Mouse (Mus musculus): ENCODE data around the gene Mall. TPM values are rescaled to one million over a fixed set of nuclear protein-coding genes. Genes with fewer than 3 reads are reported as not detected.
A peak's percentile ranks its signal among the peaks of the same experiment; 100 is the strongest.

Mall gene
- 1 to 10 TPM in 1 of 2 experiments, under 1 TPM in 1; 0.80 to 1.2 TPM for total RNA-seq (2021)
- long read RNA-seq, experiment 1: 0 reads
- long read RNA-seq, experiment 2, partial matches to known transcripts: 0 of 2 reads
- long read RNA-seq, experiment 2, other reads (novel, unspliced or antisense): 1 of 2 reads

GRCm38 (mm10) chr2:127729671-127730070 lies at the start of gene Mall:
Gene Mall, minus strand, starts transcription at chr2:127729932.
- intact Hi-C loops (cut with DNase I): no loop called here
- no peak for DNase-seq (ENCODE audit: low spot score in 2 of 2)

DNA sequence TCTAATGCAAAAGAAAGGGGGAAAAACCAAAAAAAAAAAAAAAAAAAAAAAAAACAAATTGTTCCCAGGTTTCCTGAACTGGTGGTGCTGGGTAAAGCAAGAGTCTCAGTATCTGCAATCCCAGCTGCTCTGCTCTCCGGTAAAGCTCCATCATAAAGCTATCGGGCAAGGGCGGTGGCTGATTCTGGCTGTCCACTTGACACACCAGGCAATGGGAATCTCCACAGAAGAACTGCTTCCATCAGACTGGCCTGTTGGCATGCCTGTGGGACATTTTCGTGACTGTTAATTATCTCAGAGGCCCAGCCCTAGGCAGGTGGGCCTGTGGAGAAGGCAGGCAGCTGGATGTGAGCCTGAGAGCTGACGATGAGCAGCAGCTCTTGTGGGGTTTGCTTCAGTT lies 48.7 kb upstream of the Mall start:
- intact Hi-C loops (cut with DNase I): no loop called here
- no peak for DNase-seq (ENCODE audit: low spot score in 2 of 2)

DNA sequence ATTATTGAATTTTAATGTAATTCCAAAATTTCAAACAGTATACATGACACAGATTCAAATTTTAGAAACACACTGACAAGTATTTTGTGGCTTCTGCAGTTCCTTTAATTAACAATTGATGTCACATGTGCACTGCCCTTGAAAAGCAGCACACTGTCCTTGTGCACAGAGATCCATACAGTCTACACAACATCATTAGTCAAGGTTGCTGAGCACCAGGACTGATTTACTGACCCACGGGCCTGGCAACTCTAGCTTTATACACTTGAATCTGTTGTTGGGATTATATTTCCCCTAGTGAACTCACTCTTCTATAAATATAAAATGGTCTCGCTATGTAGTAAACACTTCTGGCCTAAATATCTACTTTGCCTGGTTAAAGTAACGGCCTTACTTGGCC lies 45.3 kb upstream of the Mall start:
- DNase-seq (ENCODE audit: low spot score in 2 of 2): no peak
- intact Hi-C loops (cut with DNase I): no loop called here

GRCm38 (mm10) chr2:127774578-127774941 lies 44.8 kb upstream of the Mall start:
- intact Hi-C loops (cut with DNase I): no loop called here
- no peak for DNase-seq (ENCODE audit: low spot score in 2 of 2)

DNA sequence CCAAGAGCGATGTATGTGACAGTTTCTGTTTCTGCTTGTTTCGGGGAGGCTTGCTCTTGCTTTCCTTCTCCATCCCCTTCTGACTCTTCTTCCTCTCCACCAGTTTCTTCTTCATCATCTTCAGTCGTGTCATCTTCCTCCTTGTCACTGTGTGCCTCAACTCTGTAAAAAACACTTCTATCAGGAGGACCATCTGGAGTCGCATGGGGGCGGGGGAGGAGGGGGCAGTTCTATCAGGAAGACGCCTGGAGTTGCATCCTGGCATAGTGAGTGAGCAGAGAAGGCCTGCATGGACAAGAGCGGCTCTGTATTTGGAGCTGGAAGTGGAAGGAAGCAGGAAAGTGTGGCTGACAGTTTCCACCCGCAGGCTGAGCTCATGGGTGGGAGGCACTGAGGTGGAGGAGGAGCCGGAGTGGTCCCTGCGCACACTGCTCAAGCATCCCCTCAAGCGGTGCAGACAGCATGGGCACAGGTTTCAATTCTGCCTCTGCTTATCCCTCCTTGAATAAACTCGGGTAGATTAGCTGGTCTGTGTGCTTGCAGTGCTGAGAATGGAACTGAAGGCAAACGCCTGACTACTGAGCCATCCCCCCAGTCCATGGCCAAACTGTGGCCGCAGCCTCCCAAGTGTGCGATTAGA lies 44.3 kb upstream of the Mall start:
- DNase-seq (ENCODE audit: low spot score in 2 of 2): no peak
- intact Hi-C loops (cut with DNase I): no loop called here

- intact Hi-C loops (cut with DNase I): no loop called here
- no peak for DNase-seq (ENCODE audit: low spot score in 2 of 2)
These were observed 31.9 kb upstream of the Mall start for GRCm38 (mm10) chr2:127761587-127761986.

GRCm38 (mm10) chr2:127760429-127761000 lies 30.8 kb upstream of the Mall start:
- intact Hi-C loops (cut with DNase I): no loop called here
- no peak for DNase-seq (ENCODE audit: low spot score in 2 of 2)

- DNase-seq (ENCODE audit: low spot score in 2 of 2): no peak
- intact Hi-C loops (cut with DNase I): no loop called here
These were observed 30.3 kb upstream of the Mall start for GRCm38 (mm10) chr2:127760014-127760413.

DNA sequence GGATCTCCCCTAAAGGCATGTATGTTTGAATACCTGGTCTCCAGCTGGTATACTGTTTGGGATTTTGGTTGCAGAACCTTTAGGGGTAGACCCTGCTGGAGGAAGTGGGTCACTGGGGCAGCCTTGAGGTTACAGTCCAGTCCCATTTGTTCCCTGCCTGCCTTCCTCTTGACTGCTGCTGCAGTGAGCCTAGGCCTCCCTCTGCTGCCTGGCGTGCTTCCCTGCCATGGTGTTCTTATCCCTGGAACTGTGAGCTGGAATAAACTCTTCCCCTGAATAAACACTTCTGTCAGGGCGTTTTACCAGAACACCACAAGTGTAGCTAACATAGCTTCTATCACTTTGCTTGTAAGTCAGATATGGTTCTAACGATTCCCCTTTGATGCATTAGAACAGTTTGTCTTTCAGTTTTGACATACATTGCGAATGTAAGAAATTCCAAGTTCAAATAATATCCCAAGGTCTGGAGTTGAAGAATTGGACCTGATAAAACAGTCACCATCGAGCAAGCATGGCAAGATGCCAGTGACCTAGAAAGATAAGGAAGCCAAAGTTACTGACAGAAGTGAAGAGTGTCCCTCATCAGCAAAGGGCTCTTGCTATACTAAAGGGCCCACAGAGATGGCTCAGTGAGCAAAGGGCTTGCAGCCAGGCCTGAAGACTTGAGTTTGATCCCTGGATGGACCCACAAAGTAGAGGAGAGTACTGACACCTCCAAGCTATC lies 29.6 kb upstream of the Mall start:
- DNase-seq (ENCODE audit: low spot score in 2 of 2): no peak

DNA sequence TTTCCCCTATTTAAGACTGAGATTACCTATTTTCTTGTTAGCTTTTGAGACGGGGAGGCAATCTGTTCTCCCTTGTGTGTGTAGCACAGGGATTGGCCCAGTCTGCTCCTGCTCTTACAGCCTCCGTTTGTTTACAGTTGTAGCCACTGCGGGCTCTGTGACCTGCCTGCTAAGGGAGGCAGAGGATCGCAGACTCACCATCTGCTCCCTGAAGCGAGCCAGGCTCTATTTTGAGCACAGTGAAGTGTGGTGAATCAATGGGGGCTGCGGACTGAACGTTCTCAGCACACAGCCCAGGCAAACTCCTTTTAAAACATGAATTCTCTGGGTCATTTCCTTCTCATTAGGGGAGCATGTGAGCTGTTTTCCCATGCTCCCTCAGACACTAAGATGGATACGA lies 27.4 kb upstream of the Mall start:
- intact Hi-C loops (cut with DNase I): no loop called here
- DNase-seq (ENCODE audit: low spot score in 2 of 2): peak; percentile 60 to 75

More for the DNA sequence above, 29.6 kb upstream of the Mall start:
- intact Hi-C loops (cut with DNase I): no loop called here

GRCm38 (mm10) chr2:127754113-127754512 lies 24.4 kb upstream of the Mall start:
- intact Hi-C loops (cut with DNase I): no loop called here
- DNase-seq (ENCODE audit: low spot score in 2 of 2): no peak

DNA sequence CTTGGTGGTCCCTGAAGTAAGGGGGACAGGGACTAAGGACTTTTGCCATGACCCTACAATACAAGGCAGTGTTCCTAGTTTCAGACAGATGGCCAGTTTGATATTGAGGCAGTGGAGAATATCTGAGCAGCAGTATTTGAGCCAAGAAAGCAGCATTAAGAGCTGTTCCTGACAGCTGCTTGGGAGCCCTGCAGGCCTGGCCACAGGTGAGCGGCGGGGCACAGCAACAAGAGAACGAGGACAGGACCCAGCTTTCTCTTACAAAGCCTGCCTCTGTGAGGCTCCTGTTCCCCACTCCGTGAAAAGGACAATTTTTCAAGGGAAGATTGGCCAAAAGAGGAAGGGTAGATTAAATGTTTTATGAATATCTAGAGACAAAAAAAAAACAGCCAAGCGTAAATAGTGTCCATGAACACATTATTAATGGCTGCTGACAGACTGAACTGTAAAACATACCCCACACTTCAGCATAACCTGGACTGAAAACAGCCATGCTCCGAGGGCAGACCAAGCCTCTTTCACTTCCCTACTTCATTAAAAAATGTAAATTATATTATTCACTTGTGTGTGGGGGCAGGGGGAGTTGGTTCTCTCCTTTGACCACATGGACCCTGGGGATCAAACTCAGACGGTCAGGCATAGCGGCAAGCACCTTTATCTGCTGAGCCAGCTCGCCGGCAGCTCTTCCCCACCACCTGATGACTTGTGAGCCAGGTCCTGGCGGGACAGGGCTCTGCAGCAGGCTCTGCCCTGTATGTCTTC lies 22.3 kb upstream of the Mall start:
- intact Hi-C loops (cut with DNase I): no loop called here
- DNase-seq (ENCODE audit: low spot score in 2 of 2): no peak

DNA sequence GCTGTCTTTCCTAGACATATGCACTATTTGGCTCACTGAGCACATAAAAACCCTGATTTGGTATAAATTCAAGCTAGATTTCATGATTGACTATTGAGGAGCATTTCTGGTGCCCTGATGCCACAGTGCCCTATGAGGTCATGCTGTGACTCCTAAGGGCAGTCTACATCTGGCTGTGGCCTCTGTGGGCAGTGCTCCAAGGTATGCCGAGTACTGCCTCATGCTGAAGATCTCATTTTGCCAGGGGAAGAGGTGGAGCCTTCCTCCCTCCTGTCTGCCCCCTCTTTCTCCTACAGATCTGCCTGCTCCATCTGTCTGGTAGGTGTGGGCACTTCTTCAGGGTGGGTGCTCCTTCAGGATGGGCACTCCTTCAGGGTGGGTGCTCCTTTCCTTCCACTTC lies 19.6 kb upstream of the Mall start:
- intact Hi-C loops (cut with DNase I): no loop called here

GRCm38 (mm10) chr2:127748316-127748715 lies 18.6 kb upstream of the Mall start:
- no peak for DNase-seq (ENCODE audit: low spot score in 2 of 2)
- intact Hi-C loops (cut with DNase I): no loop called here

More for the DNA sequence above, 19.6 kb upstream of the Mall start:
- DNase-seq (ENCODE audit: low spot score in 2 of 2): no peak

- intact Hi-C loops (cut with DNase I): no loop called here
- no peak for DNase-seq (ENCODE audit: low spot score in 2 of 2)
These were observed 12.9 kb upstream of the Mall start for GRCm38 (mm10) chr2:127742637-127743036.

- intact Hi-C loops (cut with DNase I): no loop called here
- DNase-seq (ENCODE audit: low spot score in 2 of 2): no peak
These were observed 11.2 kb upstream of the Mall start for GRCm38 (mm10) chr2:127740756-127741519.

DNA sequence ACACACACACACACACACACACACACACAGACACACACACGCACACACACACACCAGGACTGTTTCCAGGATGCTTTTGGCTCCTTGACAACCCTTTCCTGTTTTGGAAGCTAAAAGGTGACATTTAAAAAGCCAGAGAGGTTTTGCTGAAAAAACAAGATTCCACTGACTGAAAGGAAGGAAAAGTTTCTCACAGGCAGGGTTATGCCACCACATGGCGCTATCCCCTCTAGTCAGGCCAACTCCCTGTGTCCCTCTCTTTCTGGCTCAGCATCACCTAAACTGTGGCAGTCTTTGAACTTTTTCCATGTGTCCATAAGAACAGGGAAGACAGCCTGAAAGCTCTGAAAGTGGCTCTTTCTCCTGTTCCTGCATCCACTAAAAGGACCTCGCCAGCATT lies 8.2 kb upstream of the Mall start:
- intact Hi-C loops (cut with DNase I): no loop called here
- DNase-seq (ENCODE audit: low spot score in 2 of 2): no peak

DNA sequence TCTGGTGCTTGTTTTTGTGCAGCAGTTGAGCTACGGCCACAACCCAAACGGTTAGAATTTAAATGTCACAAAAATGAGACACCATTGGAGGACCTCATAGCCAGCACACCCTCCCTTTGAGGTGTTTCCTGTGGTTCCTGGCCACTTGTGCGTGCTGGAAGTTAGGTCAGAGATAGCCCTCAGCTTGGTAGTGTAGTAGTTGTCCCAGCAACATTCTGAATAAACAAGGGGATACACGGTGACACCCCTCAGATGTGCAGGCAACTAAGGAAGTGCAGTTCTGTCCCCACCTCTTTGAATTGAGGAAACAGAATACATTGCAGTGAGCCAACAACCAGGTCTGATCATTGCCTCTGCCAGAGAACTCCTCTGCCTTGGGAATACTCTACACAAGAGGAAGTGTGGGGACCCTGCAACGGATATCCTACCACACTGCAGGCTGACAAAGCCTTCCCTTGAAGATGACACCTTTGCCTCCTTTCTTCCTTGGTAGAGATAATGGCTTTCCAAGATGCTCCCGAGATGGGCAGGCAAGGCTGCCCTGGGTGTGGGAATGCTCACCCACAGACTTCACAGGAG lies 7.0 kb upstream of the Mall start:
- DNase-seq (ENCODE audit: low spot score in 2 of 2): no peak
- intact Hi-C loops (cut with DNase I): no loop called here

DNA sequence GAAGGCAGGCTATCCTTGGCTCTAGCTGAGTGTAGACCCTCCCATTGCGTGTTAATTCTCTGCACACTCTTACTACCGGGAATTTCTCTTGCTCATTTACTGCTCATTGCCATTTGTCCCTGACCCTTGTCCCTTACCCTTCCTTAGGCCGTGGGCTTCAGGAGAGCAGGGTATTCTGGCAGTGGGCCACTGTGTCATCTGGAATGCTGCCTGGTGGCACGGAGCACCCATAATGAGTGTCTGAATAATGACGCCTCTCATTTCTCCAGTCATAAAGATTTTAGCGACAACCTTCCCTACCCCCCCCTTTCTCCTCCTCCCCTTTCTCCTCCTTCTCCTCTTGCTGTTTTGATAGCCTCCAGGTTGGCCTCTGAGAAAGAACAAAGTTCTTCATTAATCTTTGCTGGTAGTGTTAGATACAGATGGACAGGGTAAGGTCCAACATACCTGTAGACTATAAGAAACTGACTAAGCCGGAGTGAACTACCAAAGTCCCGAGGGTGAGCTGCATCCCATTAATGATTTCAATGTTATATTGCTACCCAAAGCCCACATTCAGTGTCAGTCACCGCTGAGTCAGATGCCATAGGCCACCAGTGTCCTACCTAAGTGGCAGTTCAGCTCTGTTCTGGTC lies 5.9 kb upstream of the Mall start:
- intact Hi-C loops (cut with DNase I): no loop called here

More for the DNA sequence above, 5.9 kb upstream of the Mall start:
- no peak for DNase-seq (ENCODE audit: low spot score in 2 of 2)
